Mouse (Mus musculus): ENCODE data around the gene Mfsd4b5. TPM values are rescaled to one million over a fixed set of nuclear protein-coding genes. Genes with fewer than 3 reads are reported as not detected.
"Not testable (repeated sequence)": the region's sequence is repeated elsewhere in the genome, so short reads cannot be mapped to it uniquely, and the experiment has no call there.

Mfsd4b5 gene
- total RNA-seq, 1 experiment from 2014 or later: 1.0 TPM

DNA sequence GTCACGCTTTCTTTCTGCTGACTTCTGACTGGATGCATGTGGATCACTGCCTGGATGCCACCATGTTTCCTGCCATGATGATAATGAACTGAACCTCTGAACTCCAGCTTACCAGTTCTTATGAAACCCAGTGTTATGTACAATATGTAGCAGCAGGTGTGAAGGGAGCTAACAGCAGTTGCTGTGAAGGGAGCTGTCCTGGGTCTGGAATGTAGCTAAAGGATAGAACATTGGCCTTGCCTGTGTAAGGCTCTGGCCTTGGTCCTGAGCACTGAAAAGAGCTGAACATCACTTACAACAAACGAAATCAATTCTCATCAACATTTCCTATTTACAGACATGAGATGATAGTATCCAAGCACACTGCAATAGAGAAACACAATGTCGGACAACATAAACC, 18.9 kb downstream of the Mfsd4b5 start:
- no peak for DNase-seq

DNA sequence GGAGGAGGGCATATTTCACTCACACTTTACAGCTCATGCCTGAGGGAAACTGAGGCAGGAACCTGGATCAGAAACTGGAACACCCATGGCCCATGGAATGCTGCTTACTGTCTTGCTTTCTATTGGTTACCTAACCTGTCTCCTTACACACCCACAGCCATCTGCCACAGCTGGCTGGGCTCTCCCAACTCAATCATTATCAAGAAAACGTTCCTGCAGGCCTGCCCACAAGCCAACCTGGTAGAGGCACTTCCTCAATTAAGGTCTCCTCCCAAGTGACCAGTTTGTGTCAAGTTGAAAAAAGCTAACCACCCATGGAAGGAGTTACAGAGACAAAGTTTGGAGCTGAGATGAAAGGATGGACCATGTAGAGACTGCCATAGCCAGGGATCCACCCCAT, 24.5 kb downstream of the Mfsd4b5 start:
- no peak for DNase-seq

DNA sequence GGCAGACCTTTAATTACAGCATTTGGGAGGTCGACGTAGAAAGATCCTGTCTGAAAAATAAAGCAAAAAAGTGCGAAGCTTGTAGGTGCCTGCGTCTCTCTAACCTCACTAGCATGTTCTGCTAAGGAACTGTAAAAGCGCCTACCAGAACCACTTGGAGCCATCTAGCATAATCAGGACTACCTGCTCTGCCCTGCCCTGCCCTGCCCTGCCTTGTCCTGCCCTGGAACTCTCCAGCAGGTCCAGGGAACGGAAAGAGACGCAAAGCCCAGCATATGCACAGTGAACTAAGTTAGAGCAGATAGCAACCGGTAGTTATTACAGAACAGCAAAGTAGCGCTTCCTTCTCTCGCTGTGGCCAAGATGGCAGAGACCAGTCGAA, 26.0 kb downstream of the Mfsd4b5 start:
- DNase-seq: no peak

DNA sequence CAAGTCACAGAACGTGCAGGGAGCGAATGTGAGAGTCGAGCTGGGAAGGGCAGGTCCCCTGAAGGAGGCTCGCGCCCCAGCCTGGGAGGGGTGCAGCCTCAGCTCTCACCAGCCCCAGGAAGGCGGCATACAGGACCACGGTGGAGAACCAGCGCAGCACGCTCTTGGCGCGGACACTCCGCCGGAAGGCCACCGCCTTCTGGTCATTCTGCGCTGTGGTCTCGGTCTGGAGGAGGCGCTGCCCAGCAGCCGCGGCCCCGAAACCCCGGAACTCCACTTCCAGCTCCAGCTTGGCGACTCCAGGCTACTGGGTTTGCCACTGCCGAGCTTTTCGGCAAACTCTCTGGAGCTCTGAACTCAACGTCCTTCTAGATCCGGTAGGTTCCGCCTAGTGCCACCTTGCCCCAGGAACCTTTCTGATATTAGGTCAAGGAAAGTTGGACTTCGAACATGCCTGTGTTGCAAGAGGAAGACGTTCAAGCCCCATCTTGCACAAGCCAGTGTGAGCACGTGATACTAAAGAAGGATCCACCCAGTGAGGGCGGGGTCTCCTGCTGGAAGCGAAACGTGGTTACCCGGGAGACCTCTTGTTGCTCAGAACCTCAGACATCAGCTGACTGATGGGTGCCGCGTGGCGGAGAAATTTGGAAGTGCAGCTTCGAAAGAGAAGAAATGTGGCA, 26.5 kb downstream of the Mfsd4b5 start, which contains the start of gene Mfsd4b3:
Gene Mfsd4b3 (minus strand): TSS at position 393 of the 680 bp plus-strand sequence.
- peak; percentile 89 for DNase-seq

DNA sequence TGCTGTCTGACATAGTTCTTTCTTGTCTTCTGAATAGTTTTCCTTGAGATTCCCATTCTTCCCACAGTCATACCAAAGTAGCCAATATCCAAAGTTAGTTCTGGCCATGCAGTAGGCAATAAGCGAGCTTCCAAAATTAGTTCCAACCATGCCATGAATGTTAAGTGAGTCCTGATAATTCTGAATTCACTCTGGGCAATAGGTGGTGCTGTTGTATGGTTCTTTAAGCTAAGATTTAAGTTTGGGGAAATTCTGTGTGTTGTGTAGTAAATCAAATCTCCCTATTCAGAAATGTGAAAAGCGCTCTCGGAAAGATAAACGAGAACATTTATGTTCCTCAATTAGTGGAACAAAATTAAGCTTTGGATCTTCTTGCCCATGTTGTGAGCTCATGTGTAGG, 28.2 kb downstream of the Mfsd4b5 start:
- DNase-seq: no peak

- DNase-seq: no peak
Observed at GRCm38 (mm10) chr10:39956340-39956878, 30.0 kb downstream of the Mfsd4b5 start.

GRCm38 (mm10) chr10:39955163-39955562, 31.3 kb downstream of the Mfsd4b5 start:
- DNase-seq: no peak

DNA sequence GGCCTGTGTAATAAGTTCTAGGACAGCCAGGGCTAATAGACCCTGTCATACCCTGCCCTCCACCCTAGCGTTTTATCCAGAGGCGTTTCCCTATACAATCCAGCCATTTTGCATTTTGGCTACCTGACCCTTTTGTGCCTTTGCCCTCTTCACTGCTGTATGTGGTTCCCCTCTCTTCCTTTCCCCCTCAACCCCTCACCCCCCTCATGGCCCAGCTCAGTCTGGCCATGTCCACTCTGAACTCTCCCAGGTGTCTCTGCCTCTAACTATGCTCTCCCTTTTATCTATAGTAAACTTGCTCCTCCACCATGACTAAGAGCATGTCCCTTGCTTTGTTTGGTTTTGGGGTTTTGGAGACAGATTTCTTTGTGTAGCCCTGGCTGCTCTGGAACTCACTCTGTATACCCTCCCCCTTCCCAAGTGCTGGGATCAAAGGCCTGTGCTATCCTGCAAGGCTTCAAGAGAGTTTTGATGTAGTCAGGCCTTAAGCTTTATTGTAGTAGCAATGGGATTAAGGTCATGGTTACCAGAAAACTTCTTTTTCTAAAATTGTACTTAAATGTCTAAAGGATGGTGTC, 37.0 kb downstream of the Mfsd4b5 start:
- DNase-seq: no peak

GRCm38 (mm10) chr10:39947195-39947594, 39.3 kb downstream of the Mfsd4b5 start:
- not testable (repeated sequence) for DNase-seq

GRCm38 (mm10) chr10:39936553-39936952, 49.9 kb downstream of the Mfsd4b5 start:
- no peak for DNase-seq

DNA sequence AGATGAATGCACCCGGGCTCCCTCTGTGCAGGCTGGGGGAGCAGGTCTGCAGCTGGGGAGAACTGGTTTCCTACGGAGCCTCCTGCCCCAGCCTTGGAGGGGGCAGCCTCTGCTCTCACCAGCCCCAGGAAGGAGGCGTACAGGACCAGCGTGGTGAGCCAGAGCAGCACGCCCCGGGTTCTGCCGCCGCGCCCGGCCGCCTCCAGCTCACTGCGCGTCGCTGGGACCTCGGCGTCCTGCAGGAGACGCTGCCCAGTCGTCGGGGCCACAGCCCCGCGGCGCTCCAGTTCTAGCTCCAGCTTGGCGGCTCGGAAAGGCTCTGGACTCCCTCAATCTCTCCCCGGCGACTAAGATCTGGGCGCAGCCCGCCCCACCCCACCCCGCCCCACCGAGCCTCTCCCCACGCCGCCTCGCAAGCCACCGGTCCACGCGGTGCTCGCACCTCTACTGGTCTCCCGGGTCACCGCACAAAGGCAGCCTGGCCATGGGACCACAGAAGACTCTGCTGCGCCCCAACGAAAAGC, 59.8 kb downstream of the Mfsd4b5 start, which contains the start of gene Mfsd4b2:
Gene Mfsd4b2 (minus strand): TSS at position 308 of the 524 bp plus-strand sequence.
- DNase-seq: peak; percentile 40

GRCm38 (mm10) chr10:39924556-39924955, 61.9 kb downstream of the Mfsd4b5 start:
- not testable (repeated sequence) for DNase-seq

DNA sequence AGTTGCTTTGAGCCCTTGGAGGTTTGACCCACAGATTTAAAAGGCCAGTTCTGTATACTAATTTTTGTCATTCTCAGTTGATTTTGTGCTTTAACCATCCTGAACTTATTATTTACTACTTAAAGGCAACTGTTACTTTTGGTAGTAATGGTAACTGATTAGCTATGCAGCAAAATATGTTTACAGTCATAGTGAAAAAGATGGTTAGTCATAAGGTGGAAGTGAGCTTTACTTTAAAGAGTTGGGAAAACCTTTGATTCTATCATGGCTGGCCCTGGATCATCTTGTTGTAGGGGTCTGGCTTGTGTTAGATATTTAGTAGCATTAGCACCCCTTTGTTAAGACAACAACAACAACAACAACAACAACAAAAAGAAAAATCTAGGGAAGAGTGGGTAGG, 73.8 kb downstream of the Mfsd4b5 start:
- no peak for DNase-seq

- no peak for DNase-seq
Observed at GRCm38 (mm10) chr10:39908768-39909441, 77.5 kb downstream of the Mfsd4b5 start.

Other genes starting within 250 kb of the Mfsd4b5 start
- 11.3 and 16.2 TPM in 2 replicates for gene Mfsd4b4, start 87.4 kb downstream of the Mfsd4b5 start, total RNA-seq (2021)
- gene Mfsd4b2, start 59.7 kb downstream of the Mfsd4b5 start, total RNA-seq (2021): 0.43 TPM in 2 replicates
- gene Mfsd4b3, start 26.5 kb downstream of the Mfsd4b5 start, total RNA-seq (2021): 7.6 and 8.1 TPM in 2 replicates
- gene Mfsd4b1, start 38.6 kb upstream of the Mfsd4b5 start, total RNA-seq (2021): 2.8 TPM in 2 replicates
- gene Slc16a10, start 155.6 kb upstream of the Mfsd4b5 start, total RNA-seq (2021): 23.2 and 25.2 TPM in 2 replicates